Mouse (Mus musculus): Measurements from ENCODE around the gene Dkk3.

Gene Dkk3

DNA sequence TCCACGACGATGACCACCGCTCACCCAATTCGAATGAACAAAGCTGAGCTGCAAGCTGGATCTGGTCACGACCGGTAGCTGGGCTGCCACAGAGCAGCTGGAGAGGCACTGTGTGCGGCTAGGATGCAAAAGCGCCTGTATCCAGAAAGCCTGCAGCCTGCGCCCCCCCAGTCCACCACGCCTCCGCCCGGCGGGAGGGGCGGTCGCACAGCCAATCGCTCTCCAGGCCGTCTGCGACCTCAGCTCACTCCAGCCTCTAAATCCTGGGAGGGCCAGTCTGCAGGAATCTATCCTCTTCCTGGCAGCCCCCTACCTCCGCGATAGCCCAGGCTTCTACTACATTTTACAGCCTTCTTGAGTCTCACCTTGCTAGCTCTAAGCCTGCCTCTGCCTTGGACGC, at the start of gene Dkk3:
Gene Dkk3 (minus strand): TSS at position 116 of the 400 bp plus-strand sequence.
- no peak for DNase-seq (ENCODE audit: low read depth, low spot score)

DNA sequence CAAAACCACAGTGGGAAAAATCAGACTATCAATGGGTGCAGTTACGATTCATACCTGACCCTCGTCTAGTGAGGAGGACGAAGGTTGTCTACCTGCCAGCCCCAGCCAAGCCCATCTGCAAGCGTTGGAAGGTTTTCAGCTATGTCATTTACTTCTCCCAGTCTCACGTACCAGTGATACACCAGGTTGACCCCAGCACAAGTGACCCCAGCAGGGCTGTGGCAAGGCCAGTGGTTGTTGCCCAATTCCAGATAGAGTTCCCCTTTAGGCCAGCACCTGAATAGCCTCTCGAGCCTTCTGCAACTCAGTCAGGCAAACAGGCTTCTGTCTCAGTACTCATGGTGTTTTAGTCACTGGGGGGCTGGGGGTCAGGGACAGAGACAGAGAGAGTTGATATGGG, 48.9 kb upstream of the Dkk3 start:
- no peak for DNase-seq (ENCODE audit: low read depth, low spot score)

DNA sequence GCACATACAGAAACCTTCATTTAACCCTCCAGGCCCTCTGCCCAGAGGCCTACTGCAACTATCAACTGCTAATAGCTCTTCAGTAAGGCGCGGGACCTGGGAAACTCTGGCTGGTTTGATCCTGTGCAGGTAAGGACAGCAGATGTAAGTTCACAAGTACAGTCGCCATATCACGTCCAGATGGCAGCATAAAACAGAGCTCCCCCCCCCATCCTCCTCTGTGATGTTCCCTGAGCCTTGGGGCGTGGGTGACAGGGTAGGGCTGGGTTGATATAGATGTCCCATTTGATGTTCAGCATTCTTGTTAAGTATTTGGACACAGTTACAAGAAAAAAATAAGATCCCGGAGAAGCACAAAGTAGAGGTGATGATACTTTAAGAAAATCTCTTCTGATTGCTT, 46.7 kb upstream of the Dkk3 start:
- DNase-seq (ENCODE audit: low read depth, low spot score) = no peak

DNA sequence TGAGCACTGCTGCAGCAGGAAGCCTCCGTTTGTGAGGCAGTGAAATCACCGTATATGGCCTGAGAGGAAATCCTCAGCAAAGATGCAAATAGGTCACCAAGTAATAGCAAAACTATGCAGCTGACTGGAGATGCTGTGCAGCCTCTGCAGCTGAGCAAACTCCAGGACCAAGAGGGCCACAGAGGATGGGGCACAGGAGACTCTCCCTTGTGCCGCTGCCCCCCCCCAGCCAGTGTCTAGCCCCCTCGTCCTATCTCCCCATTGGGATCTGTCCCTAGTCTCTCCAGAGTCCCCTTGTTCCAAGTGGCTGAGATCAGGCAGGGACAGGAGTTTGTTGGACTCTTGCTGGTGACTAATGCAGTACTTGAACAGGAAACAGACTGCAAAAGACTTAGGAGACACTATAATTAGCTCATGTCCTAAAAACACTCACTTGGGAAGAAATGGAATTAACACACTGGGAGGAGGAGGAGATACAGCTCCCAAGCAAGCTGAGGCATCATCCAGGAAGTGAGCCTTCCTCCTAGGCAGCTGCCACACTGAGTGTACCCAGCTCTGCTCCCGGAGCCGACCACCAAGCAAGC, 45.6 kb upstream of the Dkk3 start:
- no peak for DNase-seq (ENCODE audit: low read depth, low spot score)

DNA sequence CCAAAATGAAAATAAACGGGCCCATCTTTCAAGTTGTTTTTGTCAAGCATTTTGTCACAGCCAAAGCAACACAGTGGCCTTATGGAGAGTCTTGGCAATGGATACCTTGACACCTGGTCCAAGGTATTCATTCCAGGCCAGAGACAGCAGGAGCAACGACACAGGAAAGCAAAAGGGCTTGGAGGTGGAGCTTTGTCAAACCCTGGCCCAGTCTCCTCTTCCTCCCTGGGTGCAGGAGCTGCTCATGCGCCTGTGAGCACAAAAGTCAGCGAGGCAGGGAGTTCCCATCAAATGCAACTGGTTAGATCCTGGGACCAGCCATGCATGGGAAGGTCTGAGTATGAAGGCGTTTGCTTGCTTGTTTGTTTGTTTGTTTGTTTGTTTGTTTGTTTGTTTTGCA, 45.1 kb upstream of the Dkk3 start:
- DNase-seq (ENCODE audit: low read depth, low spot score) = no peak

DNA sequence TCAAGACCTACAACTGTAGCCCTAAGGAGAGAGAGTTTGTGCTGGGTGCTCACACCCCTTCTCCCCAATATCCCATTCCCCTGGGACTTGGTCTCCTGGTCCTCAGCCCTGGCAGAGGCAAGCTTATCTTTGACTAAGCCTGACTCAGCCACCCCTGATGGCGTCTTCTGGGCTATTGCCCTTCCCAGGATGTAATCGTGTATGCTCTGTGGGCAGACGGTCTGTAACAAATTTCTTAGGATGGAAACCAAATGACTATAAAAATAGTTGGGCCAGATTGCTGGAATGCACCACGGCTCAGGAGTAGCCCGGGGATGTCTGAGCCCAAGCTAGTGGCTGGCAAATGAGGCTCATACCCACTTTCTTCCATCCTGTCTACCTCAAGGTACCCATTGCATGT, 44.0 kb upstream of the Dkk3 start:
- no peak for DNase-seq (ENCODE audit: low read depth, low spot score)

DNA sequence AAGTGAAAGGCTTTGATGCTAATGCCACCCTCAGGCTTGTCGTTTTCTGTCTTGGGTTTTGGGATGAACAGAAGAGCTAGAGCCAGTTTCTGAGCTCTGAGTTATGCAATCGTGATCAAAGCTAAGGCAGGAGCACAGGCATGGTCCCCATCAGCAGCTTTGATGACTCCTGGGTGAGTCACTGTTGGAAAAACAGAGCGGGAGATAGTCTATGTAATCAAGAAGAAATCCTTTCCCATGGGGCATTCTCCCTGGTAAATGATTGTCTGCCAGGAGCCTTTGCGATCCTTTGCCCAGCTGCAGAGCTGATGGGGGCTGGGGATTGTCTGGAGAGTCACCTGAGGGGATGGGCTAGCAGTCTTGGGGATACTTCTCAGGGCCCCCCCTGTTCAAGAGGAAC, 43.3 kb upstream of the Dkk3 start:
- DNase-seq (ENCODE audit: low read depth, low spot score) = no peak

DNA sequence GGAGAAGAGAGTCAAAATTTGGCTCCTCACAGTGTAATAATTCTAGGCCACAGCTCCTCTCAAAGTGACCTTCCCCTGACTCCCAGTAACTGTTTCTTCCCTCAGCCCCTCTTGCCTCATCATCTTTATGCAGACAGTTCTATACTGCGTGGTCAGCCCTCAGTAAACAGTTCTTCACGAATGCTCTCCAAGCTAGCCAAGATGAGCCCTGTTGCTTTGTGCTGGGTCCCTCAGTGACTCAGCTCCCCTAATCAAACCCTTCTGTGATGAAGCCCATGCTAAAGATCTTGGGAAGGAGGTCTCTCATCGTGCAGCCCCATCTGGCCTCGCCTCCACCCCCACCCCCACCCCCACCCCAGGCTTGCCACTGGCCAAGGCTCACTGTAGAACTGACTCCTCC, 41.9 kb upstream of the Dkk3 start:
- DNase-seq (ENCODE audit: low read depth, low spot score) = no peak

DNA sequence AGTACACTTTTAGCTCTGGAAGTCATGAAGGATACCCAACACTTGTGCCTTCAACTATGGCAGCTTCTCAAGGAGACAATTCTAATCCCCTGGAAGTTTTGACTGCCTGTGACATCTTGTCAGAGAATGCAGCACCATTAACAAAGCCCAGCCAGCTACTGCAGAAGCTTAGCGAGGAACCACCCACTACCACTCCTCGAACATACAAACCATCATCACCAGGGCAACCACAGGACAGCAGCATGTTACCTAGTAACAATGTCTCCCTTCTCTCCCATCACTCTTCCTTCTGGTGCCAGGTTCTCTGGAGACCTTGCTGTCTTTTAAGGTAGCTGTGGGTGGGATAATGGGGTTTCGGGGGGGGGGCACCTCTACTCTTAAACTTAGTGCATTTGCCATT, 40.5 kb upstream of the Dkk3 start:
- no peak for DNase-seq (ENCODE audit: low read depth, low spot score)

DNA sequence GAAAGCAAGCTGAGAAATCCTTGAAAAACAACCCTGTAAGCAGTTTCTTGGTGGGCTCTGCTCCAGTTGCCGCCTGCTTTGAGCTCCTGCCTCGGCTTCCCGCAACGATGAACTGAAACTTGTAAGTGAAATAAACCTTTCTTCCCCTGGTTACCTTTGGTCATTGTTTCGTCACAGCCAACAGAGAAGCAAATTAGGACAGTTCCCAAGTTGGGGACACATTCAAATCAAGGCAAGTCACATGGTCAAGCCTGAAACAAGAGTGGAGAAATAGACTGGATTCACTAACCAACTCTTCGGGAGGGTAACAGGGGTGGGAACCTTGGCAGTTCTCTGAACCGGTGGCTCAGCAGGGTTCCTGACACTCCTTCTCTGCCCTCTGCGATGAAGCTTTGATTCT, 38.6 kb upstream of the Dkk3 start:
- DNase-seq (ENCODE audit: low read depth, low spot score) = no peak

DNA sequence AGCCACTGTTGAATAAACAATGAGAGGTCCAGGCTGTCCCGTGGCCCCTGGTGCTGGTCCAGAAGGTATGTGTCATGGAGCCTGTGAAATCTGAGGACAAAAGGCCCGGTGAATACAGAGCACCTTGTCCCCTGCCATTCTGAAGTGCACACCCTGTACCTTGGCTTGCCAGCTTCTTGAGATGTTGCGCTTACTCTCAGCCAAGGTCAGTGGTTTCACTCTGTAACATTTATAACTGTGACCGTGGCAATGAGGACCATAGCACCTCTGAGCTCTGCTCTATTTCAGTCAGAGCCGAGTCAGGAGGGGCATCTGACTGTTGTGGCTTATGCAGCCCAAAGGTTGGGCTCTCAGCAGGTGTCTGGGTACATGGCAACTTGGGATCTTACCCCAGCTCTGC, 35.4 kb upstream of the Dkk3 start:
- DNase-seq (ENCODE audit: low read depth, low spot score) = peak; percentile 73

DNA sequence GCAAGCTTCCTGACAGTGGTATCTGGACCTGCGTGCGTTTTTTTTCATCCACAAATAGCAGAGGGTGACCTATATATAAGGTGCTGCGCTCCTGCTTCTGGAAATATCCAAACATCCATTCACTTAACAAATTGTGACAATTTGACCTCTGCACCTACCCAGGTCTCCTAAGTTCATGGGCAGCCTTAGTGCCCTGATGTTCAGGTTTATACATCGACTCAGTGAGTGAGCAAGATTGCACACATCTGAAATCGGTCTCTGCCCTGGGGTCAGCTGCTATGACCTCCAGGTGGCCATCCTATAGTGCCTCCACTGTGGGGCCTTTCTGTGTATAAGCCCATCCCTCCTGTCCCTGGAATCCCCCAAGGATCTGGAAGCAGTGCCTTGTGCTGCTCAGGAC, 33.9 kb upstream of the Dkk3 start:
- DNase-seq (ENCODE audit: low read depth, low spot score) = no peak

DNA sequence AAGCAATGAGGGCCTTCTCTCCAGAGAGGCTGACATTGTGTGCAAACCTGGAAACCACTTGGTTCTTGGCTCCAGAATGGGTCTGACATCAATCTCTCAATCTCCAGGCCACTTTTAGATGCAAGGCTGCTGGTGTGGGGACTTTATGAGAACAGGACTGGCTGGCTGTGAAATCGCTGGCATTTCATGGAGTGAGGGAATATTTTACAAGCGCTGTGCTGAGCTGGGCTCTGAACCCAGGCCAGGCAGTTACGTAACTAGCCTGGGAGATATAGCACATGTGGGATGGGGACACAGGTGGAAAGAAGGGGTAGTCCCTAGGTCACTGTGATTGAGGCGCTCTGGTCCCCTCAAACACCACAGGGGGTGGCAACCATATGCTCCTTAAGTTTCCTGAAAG, 33.4 kb upstream of the Dkk3 start:
- peak; percentile 93 for DNase-seq (ENCODE audit: low read depth, low spot score)

DNA sequence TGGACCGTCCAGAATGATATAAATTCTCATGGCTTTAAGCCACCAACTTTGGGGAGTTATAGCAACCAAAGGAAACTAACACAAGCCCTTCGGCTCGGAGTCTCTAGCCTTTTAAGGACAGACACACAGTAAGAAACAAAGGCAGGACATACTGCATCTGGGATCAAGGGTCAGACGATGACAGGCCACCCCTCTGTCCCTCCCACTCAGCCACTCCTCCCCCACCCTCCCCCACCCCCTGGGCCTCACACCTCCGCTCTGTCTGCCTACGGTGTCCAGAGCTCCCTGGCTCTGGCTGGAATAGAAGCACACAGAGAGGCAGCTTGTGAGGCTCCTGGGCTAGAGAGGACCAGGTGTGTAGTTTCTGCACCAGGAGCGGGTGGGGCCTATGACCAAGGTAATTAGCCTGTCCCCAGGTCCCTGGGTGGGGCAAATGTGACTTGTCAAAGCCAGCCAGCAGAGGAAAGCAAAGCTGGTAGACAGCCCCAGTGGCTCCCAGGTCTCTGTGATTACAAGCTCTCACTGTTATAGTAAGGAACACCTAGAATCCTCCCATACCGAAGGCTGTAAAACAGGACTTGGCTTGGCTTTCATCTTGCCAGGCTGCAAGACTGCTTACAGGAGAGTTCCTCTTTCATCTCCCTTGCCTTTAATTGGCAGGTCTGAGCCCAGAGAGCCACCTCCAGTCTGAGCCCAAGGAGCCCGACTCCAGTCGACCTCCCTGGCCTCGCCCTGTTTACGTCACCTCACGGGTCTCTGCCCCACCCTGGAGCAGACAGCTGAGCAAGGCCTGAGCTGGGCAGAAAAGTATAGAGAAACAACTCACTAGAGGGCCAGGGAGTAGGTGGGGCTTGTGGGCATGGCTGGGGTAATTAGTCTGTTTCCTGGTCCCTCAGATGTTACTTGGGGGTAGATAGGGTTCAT, 28.9 kb upstream of the Dkk3 start:
- DNase-seq (ENCODE audit: low read depth, low spot score) = no peak

DNA sequence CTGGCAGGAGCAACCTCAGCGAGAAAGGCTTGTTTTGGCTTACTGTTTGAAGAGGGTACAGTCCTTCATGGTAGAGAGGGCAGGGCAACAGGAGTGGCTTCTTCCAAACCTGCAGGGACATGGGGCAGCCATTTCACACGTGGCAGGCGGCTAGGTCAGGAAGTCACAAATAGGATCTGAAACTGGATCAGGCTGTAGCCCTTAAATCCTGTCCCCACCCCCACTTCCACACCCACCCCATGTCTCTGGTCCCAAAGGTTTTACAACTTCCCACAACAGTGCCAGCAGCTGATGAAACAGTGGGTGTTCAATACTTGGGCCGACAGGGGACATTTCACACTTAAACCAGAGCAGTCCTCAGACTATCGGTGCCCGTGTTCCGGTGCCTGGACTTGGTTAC, 28.0 kb upstream of the Dkk3 start:
- DNase-seq (ENCODE audit: low read depth, low spot score) = no peak

DNA sequence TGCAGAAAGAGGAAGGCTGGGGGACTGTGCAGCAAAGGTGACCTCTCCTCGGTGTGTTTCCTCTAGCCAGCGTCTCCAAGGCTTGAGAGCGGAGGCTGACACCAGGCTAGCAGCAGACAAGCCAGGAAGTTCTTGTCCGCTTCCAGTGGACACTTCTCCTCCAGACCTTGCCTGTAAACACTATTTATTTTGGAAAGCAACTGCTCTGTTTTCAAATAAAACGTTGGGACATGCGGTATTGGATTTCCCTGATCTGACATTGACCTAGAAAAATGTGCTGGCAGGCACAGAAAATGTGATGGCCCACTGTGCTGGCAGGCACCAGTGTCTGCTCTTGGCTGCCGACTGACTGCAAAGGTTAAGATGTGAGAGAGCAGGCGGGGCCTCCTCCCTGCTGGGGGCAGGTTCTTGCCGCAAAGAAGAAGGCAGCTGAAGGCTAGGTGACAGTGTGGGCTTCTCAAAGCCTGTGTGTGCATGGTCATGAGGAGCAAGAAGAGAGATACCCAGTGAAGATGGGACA, 26.4 kb upstream of the Dkk3 start:
- DNase-seq (ENCODE audit: low read depth, low spot score) = peak; percentile 91

DNA sequence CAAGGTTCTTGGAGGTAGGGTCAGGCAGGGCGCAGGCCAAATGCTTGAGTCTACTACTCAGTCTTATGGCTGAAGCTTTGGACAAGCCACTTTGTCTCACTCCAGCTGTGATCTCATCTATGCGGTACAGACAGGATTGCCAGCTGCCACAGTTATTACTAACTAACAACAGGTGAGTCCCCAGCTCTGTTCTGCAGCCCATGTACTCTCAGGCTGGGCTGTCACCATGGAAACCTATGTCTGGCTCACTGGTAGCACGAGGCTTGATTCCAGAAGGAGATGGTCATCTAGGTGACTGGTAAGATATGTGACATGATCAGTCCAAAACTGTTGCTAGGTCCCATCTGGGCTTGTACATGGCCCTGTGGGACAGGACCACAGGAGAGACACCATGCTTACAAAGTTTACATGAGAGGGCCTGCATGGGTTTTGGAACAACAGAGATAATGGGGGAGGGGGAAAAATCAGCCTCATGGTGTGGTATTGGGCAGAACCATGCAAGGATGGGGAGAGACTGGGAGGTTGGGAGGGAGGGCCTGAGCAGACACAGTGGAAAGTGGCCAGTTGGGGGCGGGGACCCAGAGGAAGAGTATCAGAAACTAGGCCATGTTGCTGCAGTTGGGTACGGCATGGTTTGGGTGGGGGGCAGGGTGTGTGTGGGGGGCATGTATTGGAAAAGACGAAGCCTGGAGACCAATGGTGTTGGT, 25.8 kb upstream of the Dkk3 start:
- no peak for DNase-seq (ENCODE audit: low read depth, low spot score)

DNA sequence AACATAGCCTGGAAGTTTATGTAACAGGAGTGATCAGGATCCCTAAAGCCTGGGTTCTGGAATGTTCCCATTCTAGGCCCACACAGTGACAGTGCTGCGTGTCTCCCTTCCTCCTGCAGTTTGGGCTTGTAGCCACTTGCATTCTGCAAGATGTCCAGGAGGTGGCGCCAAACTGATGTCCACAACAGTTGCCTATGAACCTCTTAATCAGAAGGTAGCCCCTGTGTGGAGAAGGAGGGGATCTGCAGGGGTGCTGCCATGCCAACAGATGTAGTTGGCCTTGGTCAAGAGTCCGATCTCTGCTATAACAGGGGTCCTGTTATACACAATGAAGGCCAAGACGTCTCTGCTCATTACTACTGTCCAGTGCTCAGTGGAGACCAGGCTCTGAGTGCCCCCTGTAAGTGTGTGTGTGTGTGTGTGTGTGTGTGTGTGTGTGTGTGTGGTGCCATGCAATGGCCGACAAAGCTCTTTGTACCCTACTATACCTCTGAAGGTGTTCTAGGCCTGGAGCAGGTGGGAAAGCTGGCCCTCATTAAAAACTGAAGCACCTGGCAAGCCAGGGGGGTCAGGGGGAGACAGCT, 24.5 kb upstream of the Dkk3 start:
- DNase-seq (ENCODE audit: low read depth, low spot score) = peak; percentile 91

DNA sequence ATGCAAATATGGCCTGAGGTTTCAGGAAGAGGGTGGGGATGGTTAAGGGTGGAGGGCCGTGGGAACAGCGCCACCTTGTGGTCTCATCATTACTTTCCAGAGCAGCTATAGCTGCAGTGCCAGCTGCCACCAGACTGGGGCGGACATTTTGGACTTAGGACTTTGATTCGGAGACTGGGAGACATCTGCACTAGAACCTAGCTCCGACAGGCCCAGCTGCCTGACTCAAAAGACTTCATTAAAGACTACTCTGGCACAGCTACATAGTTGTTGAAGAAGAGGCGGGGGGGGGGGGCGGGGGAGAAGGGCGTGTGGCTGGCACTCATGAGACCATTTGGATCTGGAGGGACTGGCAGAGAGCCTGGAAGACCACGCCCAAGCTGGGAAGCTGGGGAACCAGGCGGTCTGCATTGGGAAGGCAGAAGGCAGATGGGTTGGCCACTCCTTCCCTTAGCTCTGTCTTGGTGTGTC, 21.4 kb upstream of the Dkk3 start:
- DNase-seq (ENCODE audit: low read depth, low spot score) = peak; percentile 81

DNA sequence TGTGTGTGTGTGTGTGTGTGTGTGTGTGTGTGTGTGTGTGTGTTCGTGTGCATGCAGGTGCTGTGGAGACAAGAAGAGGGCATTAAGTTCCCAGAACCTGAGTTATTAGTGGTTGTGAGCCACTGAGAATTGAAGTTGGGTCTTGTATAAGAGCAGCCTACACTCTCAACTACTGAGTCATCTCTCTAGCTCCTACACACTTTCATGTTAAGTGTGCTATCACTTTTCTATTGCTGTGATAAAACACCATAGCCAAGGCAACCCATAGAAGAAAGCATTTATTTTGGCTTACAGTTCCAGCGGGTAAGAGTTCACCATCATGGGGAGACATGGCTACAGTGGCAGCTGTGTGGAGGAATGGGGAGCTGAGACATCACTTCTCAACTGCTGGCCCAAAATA, 17.8 kb upstream of the Dkk3 start:
- DNase-seq (ENCODE audit: low read depth, low spot score) = no peak

DNA sequence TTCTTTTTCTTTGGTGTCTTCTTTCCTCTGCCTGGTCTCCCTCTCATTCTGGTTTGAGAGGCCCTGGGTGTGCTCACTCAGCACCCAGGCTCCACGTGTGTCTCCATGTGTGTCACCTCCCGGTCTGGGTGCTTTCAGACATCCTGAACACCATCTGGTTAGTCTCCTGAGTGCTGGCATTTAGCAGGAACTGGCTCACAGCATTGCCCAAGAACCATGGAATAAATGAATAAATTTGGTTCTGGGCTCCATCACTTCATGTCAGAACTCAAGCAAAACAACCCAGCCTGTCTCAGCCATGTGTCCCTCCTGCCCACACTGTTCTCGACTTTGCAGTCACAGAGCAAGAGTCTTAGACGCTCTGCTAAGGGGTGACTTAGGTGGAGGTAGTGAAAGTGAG, 13.8 kb upstream of the Dkk3 start:
- DNase-seq (ENCODE audit: low read depth, low spot score) = no peak
